Mouse (Mus musculus) heart, adult 8-10 months (tissue): ENCODE measurements around the gene Klf9. TPM values are rescaled to one million over a fixed set of nuclear protein-coding genes. Genes with fewer than 3 reads are reported as not detected.
"Not testable (repeated sequence)": the region's sequence is repeated elsewhere in the genome, so short reads cannot be mapped to it uniquely, and the experiment has no call there.

ENCODE experiments used
- DNase-seq: peaks from one replicate; pipeline ENCODE4 v3.0.0; 2022; ENCODE audit warnings: low spot score
- total RNA-seq, 4 experiments: library from RNA; stranded (reverse); gene quantifications; 2 replicates each; pipeline ENCODE4 v1.2.4; 2022

The Klf9 gene
- total RNA-seq, 4 experiments from 2014 or later: 94.4 to 149 (median 104) TPM

- DNase-seq: no peak
Observed at GRCm38 (mm10) chr19:23139756-23140470, 1.1 kb upstream of the Klf9 start.

GRCm38 (mm10) chr19:23141391-23142281, 610 bp downstream of the Klf9 start:
- DNase-seq: peak; percentile 83

- DNase-seq: no peak
Observed at GRCm38 (mm10) chr19:23142427-23143073, 1.5 kb downstream of the Klf9 start.

- DNase-seq: no peak
Observed at GRCm38 (mm10) chr19:23143074-23143445, 2.0 kb downstream of the Klf9 start.

GRCm38 (mm10) chr19:23143541-23143940, 2.5 kb downstream of the Klf9 start:
- no peak for DNase-seq

GRCm38 (mm10) chr19:23144031-23144430, 3.0 kb downstream of the Klf9 start:
- DNase-seq: no peak

GRCm38 (mm10) chr19:23145146-23145545, 4.1 kb downstream of the Klf9 start:
- no peak for DNase-seq

- not testable (repeated sequence) for DNase-seq
Observed at GRCm38 (mm10) chr19:23145575-23145974, 4.5 kb downstream of the Klf9 start.

GRCm38 (mm10) chr19:23146409-23146861, 5.4 kb downstream of the Klf9 start:
- no peak for DNase-seq

- DNase-seq: no peak
Observed at GRCm38 (mm10) chr19:23147026-23147966, 6.3 kb downstream of the Klf9 start.

GRCm38 (mm10) chr19:23149465-23150410, 8.7 kb downstream of the Klf9 start:
- no peak for DNase-seq

- DNase-seq: no peak
Observed at GRCm38 (mm10) chr19:23150556-23151265, 9.7 kb downstream of the Klf9 start.

- DNase-seq: no peak
Observed at GRCm38 (mm10) chr19:23151651-23152070, 10.6 kb downstream of the Klf9 start.

GRCm38 (mm10) chr19:23152201-23152640, 11.2 kb downstream of the Klf9 start:
- no peak for DNase-seq

GRCm38 (mm10) chr19:23152771-23153605, 12.0 kb downstream of the Klf9 start:
- no peak for DNase-seq

GRCm38 (mm10) chr19:23153606-23154127, 12.6 kb downstream of the Klf9 start:
- no peak for DNase-seq

GRCm38 (mm10) chr19:23159780-23160395, 18.9 kb downstream of the Klf9 start:
- DNase-seq: no peak
